13 mouse cellular contexts compared by ENCODE assay signal in genomic region chr17:64096811-64097210, GRCm38 (mm10).
"Had no signal": no experiment of that assay in that cellular context is flagged by ENCODE, and none has a peak within 500 bp of the region (broad histone marks: within the 10 kb centered on the region; RNA-seq: fewer than 3 reads in every experiment).

No protein-coding gene starts in this region.

- H3K9me3 ChIP-seq: limb, embryonic 13.5 days; neural tube, embryonic 13.5 days; stomach, embryonic 15.5 days had no signal

- H3K9ac ChIP-seq: limb, embryonic 13.5 days; liver, embryonic 14.5 days; neural tube, embryonic 13.5 days; stomach, embryonic 15.5 days had no signal

- H3K4me3 ChIP-seq: layer of hippocampus, adult 2 months; limb, embryonic 13.5 days; neural tube, embryonic 13.5 days; stomach, embryonic 15.5 days had no signal

- H3K36me3 ChIP-seq: limb, embryonic 13.5 days; neural tube, embryonic 13.5 days; stomach, embryonic 15.5 days had no signal

- DNase-seq: kidney, adult 11 months; kidney, adult 9 months; kidney, postnatal 4 days; lung, adult 18-20 months; right cerebral cortex, postnatal 14 days; thymus, adult 2 months; thymus, postnatal 25 days had no signal

- H3K4me1 ChIP-seq: neural tube, embryonic 13.5 days; stomach, embryonic 15.5 days had no signal

- H3K27ac ChIP-seq: kidney, postnatal 0 days; limb, embryonic 13.5 days; liver, embryonic 14.5 days; neural tube, embryonic 13.5 days; stomach, embryonic 15.5 days had no signal

- H3K4me2 ChIP-seq: limb, embryonic 13.5 days; neural tube, embryonic 13.5 days; stomach, embryonic 15.5 days had no signal

- H3K27me3 ChIP-seq: limb, embryonic 13.5 days; neural tube, embryonic 13.5 days; stomach, embryonic 15.5 days had no signal
